Mouse (Mus musculus): Measurements from ENCODE around the gene AU040320. TPM values are rescaled to one million over a fixed set of nuclear protein-coding genes. Genes with fewer than 3 reads are reported as not detected.

AU040320 gene
- 23.8 and 26.2 TPM in 2 replicates for polyA plus RNA-seq (2014; fragmentation: Nextera tagmentation; extraction: Ambion mirVana)

GRCm38 (mm10) chr4:126753268-126754230 is at the start of gene AU040320, which contains the start of gene Ncdn:
TSS of gene AU040320 (plus strand) at chr4:126753544.
TSS of gene Ncdn (minus strand) at chr4:126753438.
- Histone ChIP-seq H3K27ac (ENCODE audit: low read depth, low read length) (peak within 1 kb of the TSS; percentile 95), H3K4me3 (ENCODE audit: low read depth, low read length) (peak within 1 kb of the TSS; percentile 89), H3K36me3 (ENCODE audit: control insufficient read depth, insufficient read depth, low read length) (0 out of 2 replicates have a peak, but pooled peaks cover 2% of the 10 kb centered on the region), H3K9me3 (ENCODE audit: control insufficient read depth, low read length) (no peaks in the 10 kb centered on the region), H3K27me3 (ENCODE audit: control insufficient read depth, insufficient read depth, low read length) (no peaks in the 10 kb centered on the region), H3K4me1 (ENCODE audit: control insufficient read depth, insufficient read depth, low read length) (peaks cover 20% of the 10 kb centered on the region), H3K9ac (ENCODE audit: low read length) (peak within 1 kb of the TSS; percentile 93), H3K4me2 (peak within 1 kb of the TSS; percentile 85)
- peak; percentile 98 for ATAC-seq (ENCODE audit: low FRiP score)
- under 1% methylated on average over 70 of the region's 71 CpGs for WGBS
- peak; percentile 99 for DNase-seq (ENCODE audit: low spot score, missing footprints)

- H3K4me1 ChIP-seq (ENCODE audit: control insufficient read depth, insufficient read depth, low read length): peaks cover 16% of the 10 kb centered on the region
- peaks cover 19% of the 10 kb centered on the region for H3K36me3 ChIP-seq (ENCODE audit: control insufficient read depth, insufficient read depth, low read length)
- ATAC-seq (ENCODE audit: low FRiP score) (peak; percentile 94), DNase-seq (ENCODE audit: low spot score, missing footprints) (peak; percentile 92)
- no peak overlapping the region for H3K4me3 ChIP-seq (ENCODE audit: low read depth, low read length)
- no peaks in the 10 kb centered on the region for H3K27me3 ChIP-seq (ENCODE audit: control insufficient read depth, insufficient read depth, low read length)
- peak overlapping the region; percentile 7; the same call in 1 of the 2 replicates for H3K27ac ChIP-seq (ENCODE audit: low read depth, low read length)
- peak overlapping the region; percentile 7; the same call in 1 of the 2 replicates for H3K4me2 ChIP-seq
- H3K9me3 ChIP-seq (ENCODE audit: control insufficient read depth, low read length): no peaks in the 10 kb centered on the region
- no peak overlapping the region for H3K9ac ChIP-seq (ENCODE audit: low read length)
- 32% methylated on average over 12 of the region's 12 CpGs for WGBS
These were observed 46.5 kb upstream of the AU040320 start for GRCm38 (mm10) chr4:126706630-126707438.

- Histone ChIP-seq H3K4me3 (ENCODE audit: low read depth, low read length) (no peak overlapping the region), H3K4me1 (ENCODE audit: control insufficient read depth, insufficient read depth, low read length) (peaks cover 16% of the 10 kb centered on the region), H3K4me2 (peak overlapping the region; percentile 7; the same call in 1 of the 2 replicates), H3K9me3 (ENCODE audit: control insufficient read depth, low read length) (no peaks in the 10 kb centered on the region), H3K36me3 (ENCODE audit: control insufficient read depth, insufficient read depth, low read length) (peaks cover 17% of the 10 kb centered on the region), H3K27me3 (ENCODE audit: control insufficient read depth, insufficient read depth, low read length) (no peaks in the 10 kb centered on the region), H3K9ac (ENCODE audit: low read length) (no peak overlapping the region), H3K27ac (ENCODE audit: low read depth, low read length) (0 out of 2 replicates have a peak overlapping the region, but pooled peaks have one; percentile 12)
- 53% methylated on average over 5 of the region's 5 CpGs for WGBS
- ATAC-seq (ENCODE audit: low FRiP score) (no peak), DNase-seq (ENCODE audit: low spot score, missing footprints) (peak; percentile 87)
These were observed 45.9 kb upstream of the AU040320 start for GRCm38 (mm10) chr4:126707439-126707826.

GRCm38 (mm10) chr4:126732111-126732510 is 21.2 kb upstream of the AU040320 start:
- Histone ChIP-seq H3K36me3 (ENCODE audit: control insufficient read depth, insufficient read depth, low read length) (no peaks in the 10 kb centered on the region), H3K4me3 (ENCODE audit: low read depth, low read length) (peak overlapping the region; percentile 4; the same call in 1 of the 2 replicates), H3K9ac (ENCODE audit: low read length) (no peak overlapping the region), H3K27ac (ENCODE audit: low read depth, low read length) (no peak overlapping the region), H3K9me3 (ENCODE audit: control insufficient read depth, low read length) (no peaks in the 10 kb centered on the region), H3K4me1 (ENCODE audit: control insufficient read depth, insufficient read depth, low read length) (peaks cover 9% of the 10 kb centered on the region), H3K4me2 (peak overlapping the region; percentile 17; the same call in 1 of the 2 replicates), H3K27me3 (ENCODE audit: control insufficient read depth, insufficient read depth, low read length) (peaks cover 73% of the 10 kb centered on the region)
- no peak for ATAC-seq (ENCODE audit: low FRiP score)
- peak; percentile 91 for DNase-seq (ENCODE audit: low spot score, missing footprints)
- 3% methylated on average over 18 of the region's 18 CpGs for WGBS

DNA sequence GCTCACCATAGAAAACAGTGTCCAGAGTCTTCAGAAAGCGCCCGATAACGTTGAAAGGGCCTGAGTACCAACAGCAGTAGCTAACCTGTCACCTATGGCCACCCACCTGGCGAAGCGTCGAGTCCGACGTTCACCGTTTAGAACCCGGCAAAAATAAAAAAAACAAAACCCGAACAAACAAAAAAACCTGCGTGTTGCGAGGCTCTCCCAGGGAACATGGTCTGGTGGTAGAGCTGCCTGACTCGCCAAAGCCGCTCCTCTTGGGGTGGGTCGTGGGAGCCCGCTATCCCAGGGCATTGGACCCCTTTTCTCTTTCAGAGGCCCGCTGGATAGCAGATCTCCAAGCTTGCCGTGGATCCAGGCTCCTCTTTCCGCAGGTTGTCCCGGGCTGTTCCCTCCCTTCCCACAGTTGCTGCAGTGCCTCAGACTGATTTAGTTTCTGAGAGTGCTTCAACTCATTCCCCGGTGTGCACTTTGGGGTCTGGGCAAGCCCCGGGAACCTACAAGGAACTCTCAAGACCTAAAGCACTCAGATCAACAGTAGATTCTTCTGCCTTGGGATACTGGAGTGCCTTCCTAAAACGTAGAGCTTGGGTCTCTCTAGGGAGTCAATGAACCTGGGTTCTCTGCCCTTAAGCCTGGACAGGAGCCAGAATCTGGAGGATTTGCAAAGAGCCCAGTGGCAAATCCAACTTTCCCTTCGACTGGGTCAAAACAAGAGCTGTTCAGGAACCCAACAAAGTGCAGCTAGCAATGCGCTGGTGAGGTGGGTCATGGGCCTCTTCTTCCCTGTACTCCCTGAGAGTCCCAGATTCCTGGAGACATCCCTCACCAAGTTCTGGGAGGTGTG is 20.6 kb upstream of the AU040320 start:
- Histone ChIP-seq H3K36me3 (ENCODE audit: control insufficient read depth, insufficient read depth, low read length) (no peaks in the 10 kb centered on the region), H3K4me1 (ENCODE audit: control insufficient read depth, insufficient read depth, low read length) (peaks cover 9% of the 10 kb centered on the region), H3K9ac (ENCODE audit: low read length) (no peak overlapping the region), H3K27me3 (ENCODE audit: control insufficient read depth, insufficient read depth, low read length) (peaks cover 80% of the 10 kb centered on the region), H3K9me3 (ENCODE audit: control insufficient read depth, low read length) (no peaks in the 10 kb centered on the region), H3K27ac (ENCODE audit: low read depth, low read length) (no peak overlapping the region), H3K4me3 (ENCODE audit: low read depth, low read length) (peak overlapping the region; percentile 4; the same call in 1 of the 2 replicates), H3K4me2 (peak overlapping the region; percentile 17)
- WGBS: 4% methylated on average over 26 of the region's 26 CpGs
- DNase-seq (ENCODE audit: low spot score, missing footprints) (peak; percentile 94), ATAC-seq (ENCODE audit: low FRiP score) (no peak)

GRCm38 (mm10) chr4:126734001-126734603 is 19.2 kb upstream of the AU040320 start:
- Histone ChIP-seq H3K4me2 (no peak overlapping the region; the same call in 1 of the 2 replicates), H3K27ac (ENCODE audit: low read depth, low read length) (no peak overlapping the region), H3K9ac (ENCODE audit: low read length) (no peak overlapping the region), H3K4me3 (ENCODE audit: low read depth, low read length) (peak overlapping the region; percentile 32), H3K4me1 (ENCODE audit: control insufficient read depth, insufficient read depth, low read length) (peaks cover 9% of the 10 kb centered on the region), H3K36me3 (ENCODE audit: control insufficient read depth, insufficient read depth, low read length) (no peaks in the 10 kb centered on the region), H3K9me3 (ENCODE audit: control insufficient read depth, low read length) (no peaks in the 10 kb centered on the region), H3K27me3 (ENCODE audit: control insufficient read depth, insufficient read depth, low read length) (peaks cover 93% of the 10 kb centered on the region)
- 2% methylated on average over 16 of the region's 16 CpGs for WGBS
- no peak for ATAC-seq (ENCODE audit: low FRiP score)
- DNase-seq (ENCODE audit: low spot score, missing footprints): peak; percentile 93

DNA sequence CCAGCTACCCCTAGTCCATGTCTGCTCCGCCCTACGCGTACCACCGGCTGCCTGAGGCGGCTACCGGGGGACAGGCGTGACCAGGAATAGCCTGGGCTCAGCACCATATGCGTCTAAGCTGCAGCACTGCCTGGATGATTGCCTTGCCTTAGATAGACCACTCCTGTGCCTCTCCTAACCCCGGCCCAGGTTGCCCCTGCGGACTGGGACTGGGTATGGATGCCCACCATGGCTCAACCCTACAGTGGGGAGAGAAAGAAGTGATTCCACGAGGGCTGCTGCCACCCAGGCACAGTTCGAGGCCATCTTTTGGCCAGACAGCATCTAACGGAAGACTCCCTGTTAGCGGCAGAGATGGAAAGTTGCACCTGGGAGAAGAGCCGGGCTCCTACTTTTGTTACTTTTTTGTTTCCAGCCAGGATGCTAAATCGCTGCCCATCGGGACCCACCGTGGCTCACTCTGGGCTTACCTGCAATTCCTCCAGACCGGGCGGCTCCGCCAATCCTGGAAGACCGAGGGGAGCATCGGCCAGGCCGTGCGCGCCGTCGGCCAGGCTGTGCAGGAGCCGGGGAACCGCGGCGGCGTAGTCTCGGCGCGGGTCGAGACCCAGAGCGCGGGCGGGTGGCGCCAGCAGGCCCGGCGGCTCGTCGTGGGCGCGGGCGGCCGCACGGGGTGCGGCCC is 18.5 kb upstream of the AU040320 start:
- no peaks in the 10 kb centered on the region for H3K36me3 ChIP-seq (ENCODE audit: control insufficient read depth, insufficient read depth, low read length)
- H3K4me3 ChIP-seq (ENCODE audit: low read depth, low read length): peak overlapping the region; percentile 32
- ATAC-seq (ENCODE audit: low FRiP score): no peak
- peak overlapping the region; percentile 16; the same call in 1 of the 2 replicates for H3K9ac ChIP-seq (ENCODE audit: low read length)
- no peaks in the 10 kb centered on the region for H3K9me3 ChIP-seq (ENCODE audit: control insufficient read depth, low read length)
- H3K4me2 ChIP-seq: no peak overlapping the region
- no peak overlapping the region for H3K27ac ChIP-seq (ENCODE audit: low read depth, low read length)
- H3K27me3 ChIP-seq (ENCODE audit: control insufficient read depth, insufficient read depth, low read length): peaks cover 95% of the 10 kb centered on the region
- WGBS: 3% methylated on average over 51 of the region's 51 CpGs
- DNase-seq (ENCODE audit: low spot score, missing footprints): peak; percentile 96
- H3K4me1 ChIP-seq (ENCODE audit: control insufficient read depth, insufficient read depth, low read length): peaks cover 9% of the 10 kb centered on the region
